Mouse (Mus musculus): Measurements from ENCODE around the gene Mgat4d.
"Not testable (repeated sequence)": the region's sequence is repeated elsewhere in the genome, so short reads cannot be mapped to it uniquely, and the experiment has no call there.

Gene Mgat4d

DNA sequence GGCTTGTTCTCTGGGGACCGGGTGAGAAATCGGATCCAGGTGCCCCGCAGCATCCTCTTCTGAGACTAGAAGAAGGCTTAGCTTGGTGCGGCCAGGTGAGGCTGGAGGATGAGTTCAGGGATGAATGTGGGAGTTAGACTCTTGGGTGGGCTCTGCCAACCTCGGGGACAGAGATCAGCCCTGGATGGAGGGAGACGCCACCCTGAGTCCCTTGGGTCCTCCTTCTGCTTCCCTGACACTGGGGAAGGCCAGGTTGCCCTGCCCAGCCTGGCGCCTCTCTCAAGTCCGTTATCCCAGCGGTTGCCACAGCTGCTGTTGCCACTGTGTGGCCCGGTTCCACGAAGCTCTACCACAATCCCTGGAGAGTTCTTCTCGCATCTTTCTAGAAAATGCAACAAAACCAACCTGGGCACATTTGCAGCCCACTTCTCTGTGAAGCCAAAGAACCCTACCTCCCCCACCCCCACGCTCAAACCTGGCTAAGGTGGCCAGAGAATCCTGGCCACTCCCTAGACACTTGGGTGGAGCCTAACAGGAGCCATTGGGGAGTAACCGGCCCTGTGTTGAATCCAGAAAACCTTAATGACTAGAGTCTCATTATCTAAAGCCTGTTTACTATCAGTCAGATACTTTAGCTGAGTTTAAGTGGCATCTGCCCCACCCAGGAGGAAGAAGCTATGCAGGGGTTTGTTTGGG lies 41.9 kb downstream of the Mgat4d start:
- DNase-seq (ENCODE audit: low read depth) = no peak

DNA sequence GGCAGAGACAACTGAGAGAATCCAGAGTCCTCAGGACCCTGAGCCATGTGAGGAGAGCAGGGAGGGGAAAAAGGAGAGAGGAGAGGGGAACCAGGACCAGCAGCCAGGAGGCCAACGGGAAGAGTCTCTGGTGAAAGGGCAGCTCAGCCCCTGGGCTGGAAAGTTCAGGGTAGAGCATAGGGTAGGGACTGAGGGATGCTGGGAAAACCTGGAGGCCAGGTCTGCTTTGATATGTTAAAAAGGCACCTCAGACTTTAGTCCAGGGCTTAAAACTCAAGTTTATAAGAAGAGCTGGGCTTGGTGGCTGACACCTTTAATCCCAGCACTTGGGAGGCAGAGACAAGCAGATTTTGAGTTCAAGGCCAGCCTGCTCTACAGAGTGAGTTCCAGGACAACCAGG lies 44.2 kb downstream of the Mgat4d start:
- no peak for DNase-seq (ENCODE audit: low read depth)

DNA sequence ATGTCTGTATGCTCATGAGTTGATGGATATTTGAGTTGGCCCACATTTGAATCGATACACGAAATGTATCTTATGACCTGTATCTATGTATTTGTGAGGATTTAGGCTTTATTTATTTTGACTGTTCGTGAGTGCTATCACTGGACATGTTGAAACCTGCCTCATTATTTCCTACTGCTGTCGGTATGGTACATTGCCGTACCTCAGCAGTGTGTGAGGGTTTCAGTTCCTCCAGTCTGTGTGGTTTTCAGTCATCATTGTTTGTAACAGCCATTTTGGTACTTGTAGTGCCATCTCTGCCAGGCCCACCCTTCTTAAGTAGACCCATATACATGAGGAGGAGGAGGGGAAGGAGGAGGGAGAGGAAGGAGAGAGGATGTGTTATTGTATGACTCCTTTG lies 46.1 kb downstream of the Mgat4d start:
- no peak for DNase-seq (ENCODE audit: low read depth)

DNA sequence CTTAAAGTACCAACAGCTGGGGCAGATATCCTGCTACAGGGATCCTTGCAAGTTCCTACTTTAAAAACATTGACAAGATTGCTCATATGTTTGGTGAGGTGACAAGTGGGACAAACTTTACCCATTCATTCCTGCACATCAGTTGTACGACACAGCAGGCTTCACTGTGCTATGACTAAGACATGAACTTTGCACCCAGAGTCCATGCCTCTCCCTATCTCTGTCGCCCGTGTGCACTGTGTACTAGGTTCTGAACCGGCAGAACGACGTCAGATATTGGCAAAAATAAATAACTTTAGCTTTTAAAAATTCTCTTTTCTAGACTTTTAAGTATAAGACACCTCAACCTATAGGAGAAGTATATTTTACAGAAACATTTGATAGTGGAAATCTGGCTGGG lies 48.4 kb downstream of the Mgat4d start:
- DNase-seq (ENCODE audit: low read depth) = no peak

DNA sequence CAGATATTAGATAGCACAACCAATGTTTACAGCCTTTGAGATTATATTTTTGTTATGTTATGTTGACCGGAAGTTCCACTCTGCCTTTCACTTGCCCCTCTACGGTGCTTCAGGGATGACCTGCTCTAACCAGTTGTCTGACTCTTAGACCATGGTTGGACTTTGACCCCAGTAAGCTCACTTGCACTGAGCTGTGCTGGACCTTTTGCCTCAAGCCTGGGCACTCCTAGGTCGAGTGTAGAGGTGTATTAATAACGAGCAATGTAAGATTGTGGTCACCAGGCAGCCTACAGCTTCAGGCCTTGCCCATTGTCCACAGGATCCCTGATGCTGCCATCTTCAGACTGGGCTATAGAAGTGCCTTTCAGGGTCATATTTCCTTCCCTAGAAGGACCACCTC lies 49.5 kb downstream of the Mgat4d start:
- DNase-seq (ENCODE audit: low read depth) = no peak

DNA sequence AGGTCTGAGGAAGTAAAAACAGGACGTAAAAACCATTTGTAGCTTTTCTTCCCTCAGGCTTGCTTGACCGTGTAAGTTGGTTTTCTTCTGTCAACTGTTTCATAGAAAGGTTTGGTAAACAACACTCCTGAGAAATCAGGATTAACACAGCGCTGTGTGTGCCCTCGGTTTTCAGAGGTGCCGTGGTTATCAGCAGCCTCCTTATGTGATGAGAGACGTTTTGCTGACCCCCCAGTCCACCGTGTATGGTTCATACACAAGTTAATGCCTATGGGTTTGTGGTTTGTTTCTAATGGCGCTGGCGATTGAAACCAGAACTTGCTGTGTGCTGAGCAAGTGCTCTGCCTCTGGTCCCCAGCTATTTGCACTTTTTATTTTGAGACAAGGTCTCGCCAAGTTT lies 57.3 kb downstream of the Mgat4d start:
- DNase-seq (ENCODE audit: low read depth) = no peak

DNA sequence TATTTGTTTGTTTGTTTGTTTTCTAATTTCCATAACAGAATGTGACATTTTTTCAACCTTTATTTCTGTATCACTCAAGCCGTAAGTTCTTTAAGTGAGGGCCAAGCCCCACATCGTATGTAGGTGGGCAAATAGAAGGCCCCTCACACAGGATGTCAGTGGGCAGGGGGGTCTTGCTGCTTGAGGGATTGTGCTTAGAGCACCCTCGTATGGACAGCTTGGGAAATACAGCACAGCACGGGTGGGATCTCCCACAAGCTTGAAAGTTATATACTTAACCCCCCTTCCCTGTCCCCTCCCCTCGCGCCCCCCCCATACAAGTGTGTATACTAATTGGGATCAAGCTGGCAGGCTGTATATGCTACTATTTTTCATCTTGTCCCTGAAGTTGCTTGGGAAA lies 58.6 kb downstream of the Mgat4d start:
- DNase-seq (ENCODE audit: low read depth) = no peak

DNA sequence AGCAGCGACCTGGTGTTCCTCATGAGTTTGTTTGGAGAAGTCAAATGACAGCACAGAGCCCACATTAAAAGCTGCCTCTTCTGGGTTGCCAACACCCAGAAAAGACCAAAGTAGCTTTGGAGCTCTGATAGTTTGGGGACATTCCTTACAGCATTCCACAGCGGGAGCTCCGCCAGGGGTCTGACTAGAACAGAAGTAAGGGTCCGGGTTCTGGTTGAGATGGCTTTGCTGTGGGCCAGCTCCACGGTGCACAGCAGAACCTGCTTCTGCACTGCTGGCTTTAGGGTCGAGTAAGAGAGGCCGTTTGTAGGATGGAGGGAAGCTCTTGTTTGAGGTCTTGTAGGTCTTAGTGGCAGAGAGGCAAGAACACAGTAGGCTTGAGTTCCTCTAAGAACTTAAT lies 60.2 kb downstream of the Mgat4d start:
- DNase-seq (ENCODE audit: low read depth) = no peak

DNA sequence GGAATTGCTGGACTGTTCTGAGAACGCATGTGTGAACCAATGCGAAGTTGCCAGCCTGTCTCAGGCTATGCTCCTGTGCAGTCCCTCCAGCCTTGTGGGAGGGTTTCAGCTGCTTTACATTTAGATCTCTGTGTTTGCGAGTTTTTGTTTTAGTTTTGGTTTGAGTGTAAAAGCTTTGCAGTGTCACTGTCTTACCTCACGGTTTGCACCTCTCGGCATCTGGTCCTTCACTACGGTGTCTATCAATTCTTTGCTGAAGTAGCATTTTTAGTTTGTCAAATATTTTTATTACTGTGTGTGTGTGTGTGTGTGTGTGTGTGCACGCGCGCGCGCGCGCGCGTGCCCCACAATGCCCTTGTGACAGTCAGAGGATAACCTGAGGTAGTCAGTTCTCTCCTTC lies 68.6 kb downstream of the Mgat4d start:
- DNase-seq (ENCODE audit: low read depth) = no peak

DNA sequence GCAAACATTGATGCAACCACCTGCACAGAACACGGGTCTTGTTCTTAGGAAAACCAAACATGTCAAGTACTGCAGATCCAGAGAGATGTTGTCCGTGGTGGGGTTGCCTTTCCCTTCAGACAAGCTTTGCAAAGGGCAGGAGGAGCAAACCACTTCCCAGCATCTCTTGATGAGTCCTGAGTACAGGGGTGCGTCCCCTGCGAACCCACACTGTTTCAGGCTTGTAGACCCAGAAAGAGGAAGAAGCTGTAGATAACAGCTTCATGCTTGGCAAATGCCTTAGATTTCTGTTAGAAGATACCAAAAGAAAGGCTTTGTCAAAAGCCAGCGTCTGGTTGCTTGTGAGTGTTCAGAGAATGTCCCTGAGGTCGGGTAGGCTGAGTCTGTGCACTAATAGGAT lies 69.7 kb downstream of the Mgat4d start:
- no peak for DNase-seq (ENCODE audit: low read depth)

DNA sequence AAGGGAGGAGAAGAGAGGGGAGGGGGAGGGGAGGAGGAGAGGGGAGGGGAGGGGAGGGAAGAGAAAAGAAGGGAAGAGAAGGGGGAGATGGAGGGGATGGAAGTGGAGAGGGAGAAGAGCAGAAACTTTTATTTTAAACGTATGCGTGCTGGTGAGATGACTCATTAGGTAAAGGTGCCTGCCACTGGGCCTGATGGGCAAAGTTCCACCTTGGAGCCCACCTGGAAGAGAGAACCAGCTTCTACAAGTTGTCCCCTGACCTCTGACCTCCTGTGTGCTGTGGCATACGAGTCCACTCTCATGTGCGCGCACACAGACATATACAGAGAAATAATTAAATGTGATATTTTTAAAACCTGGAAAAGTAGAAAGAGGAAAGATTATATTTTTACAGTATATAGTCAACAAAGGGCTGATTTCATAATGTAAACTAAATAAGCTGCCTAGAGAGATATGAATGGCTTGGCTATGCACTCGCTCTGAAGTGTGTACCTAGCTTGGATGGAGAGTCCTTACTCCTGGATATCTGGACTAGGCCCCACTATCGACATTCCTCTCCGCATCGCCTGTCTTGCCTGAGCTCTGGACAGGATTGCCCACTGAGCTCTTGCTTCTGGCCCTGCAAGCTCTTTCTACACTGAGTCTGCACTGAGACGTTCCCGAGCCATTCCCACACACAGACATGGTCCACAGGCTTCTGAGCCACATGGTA lies 70.7 kb downstream of the Mgat4d start:
- no peak for DNase-seq (ENCODE audit: low read depth)

DNA sequence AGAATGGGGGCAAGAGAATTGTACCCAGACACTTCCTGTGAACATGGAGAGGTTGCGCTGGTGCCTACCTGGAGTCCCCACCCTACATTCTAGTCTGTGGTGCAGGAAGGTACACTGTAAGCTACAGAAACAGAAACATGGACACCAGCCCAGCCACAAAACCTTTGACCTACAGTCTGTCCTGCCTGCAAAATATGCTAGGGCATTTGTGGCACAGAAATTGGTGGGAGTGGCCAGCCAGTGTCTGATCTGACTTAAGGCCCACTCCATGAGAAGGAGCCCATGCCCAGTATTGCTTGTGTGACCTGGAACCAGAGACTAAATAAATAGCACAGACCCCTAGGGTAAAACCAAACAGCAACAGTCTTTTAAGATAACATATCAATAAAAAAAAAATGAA lies 73.1 kb downstream of the Mgat4d start:
- no peak for DNase-seq (ENCODE audit: low read depth)

DNA sequence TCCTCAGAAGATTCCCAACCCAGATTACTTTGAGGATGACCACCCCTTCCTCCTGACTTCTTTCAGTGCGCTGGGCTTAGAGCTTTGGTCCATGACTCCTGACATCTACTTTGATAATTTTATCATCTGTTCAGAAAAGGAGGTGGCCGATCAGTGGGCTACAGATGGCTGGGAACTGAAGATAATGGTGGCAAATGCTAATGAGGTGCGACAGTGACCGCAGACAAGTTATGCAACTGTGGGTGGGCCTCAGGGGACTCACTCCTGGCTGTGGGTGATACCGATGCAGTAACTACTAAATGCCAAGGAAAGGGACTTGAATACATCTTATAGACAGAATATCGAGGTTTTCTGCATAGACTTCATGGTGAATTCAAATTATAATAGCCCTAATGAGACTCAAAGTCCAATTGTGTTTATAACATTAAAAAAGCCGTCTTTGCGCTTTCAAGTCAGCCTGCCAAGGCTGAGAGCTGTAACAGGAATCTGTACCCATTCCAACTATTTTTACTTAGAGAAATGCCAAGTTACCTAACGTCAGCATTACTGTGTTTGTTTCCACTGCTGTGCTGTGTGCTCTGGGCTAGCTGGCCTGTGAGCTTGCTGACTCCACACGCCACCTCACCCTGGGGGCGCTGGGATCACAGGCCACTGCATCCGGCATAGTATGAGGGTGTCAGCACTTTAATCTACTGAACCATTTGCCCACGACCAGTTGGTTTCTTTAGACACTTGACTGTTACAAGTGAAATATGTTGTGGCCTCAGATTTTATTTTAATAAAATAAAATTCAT lies 75.0 kb downstream of the Mgat4d start:
- no peak for DNase-seq (ENCODE audit: low read depth)

DNA sequence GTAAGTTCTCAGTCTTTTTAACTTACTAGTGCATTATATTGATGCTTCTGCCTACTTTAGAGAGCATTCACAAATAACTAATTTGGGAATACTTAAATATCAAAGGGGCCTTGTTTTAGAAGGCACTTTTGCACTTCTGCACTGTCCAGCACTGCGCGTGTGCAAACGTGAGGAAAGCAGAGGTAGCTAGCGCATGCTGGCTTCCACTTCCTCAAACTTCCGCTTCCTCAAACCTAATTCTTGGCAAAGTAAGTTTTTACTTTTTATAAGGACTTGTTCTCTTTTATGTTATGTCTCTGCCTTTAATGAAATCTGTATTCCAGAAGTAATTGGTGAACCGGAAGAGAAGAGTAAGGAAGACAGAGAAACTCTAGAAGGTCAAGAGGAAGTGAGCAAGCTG lies 76.9 kb downstream of the Mgat4d start:
- DNase-seq (ENCODE audit: low read depth) = no peak

DNA sequence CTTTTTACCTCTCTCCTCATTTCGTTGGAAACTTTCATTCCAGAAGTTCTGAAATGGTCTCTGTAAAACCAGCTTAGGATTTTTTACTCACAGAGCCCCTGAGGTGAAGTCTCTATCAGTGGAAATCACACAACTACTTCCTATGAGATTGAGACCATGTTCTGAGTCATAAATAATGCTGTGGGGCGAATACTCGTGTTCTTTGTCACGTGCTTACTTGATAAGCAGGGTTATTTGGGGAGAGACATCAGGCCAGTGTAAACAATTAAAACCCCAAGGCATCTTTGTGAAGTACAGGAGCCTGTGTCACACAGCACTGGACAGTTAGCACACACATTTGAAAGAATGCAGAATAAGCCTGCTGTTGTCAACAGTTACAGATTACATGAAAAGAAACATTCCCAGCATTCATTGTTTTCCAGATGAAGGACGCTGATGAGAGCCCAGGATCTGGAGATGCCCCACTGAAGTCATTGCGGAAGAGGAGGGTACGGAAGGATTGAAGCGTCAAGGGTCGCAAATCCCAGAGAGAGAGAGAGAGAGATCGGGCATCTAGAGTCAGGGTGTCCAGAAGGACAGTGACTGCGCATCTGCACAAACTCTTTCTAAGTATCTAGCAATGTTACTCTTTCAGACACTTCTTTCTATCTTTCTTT lies 78.0 kb downstream of the Mgat4d start:
- DNase-seq (ENCODE audit: low read depth) = no peak

DNA sequence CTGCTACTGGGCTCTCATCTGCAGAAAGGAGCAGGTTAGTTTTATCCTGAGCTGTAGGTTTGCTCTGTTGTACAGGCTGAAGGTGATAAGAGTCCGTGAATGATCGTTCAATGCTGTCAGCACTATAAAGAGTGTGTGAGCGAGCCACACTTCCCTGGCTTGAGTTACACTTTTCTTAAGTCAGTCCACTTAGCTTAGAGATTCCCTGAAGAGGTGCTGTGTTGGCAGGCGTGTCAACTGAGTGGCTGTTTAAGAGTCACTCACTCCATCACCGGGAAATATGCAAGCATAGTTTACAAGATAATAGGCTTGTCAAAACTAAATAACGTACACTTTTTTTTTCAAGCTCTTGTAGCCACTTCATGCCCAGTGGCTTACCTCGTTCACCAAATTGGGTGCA lies 78.7 kb downstream of the Mgat4d start:
- DNase-seq (ENCODE audit: low read depth) = no peak

DNA sequence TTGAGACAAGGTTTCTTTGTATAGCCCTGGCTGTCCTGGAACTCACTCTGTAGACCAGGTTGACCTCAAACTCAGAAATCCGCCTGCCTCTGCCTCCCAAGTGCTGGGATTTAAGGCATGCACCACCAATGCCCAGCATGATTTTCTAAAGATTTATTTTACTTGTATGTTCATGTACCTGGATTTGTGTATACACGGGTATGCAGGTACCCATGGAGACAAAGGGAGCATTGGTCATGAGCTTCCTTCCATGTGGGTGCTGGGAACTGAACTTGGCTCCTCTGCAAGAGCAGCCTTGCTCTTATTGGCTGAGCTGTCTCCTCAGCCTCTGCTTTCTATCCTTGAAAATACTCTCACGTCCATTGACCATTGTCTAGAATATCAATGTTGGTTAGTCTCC lies 80.3 kb downstream of the Mgat4d start:
- not testable (repeated sequence) for DNase-seq (ENCODE audit: low read depth)

DNA sequence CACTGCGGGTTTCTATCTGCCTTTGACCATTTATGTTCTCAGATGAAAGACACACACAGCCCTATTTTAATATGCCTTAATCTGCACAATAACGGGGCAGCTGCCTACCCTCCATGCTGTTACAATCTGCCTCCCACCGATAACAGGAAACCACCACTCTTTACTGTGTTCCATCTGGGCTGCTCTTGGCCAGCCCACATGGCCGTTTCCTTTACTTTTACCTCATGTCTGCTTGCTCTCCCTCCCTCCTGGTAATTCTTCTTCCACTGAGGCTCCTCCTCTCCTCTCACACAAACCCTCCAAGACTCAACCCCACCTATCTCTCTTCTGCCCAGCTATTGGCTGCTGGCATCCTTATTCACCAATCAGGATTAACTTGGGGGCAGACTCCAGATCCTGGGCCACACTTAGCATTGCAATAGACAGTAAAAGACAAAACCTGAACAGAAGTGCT lies 80.8 kb downstream of the Mgat4d start:
- DNase-seq (ENCODE audit: low read depth) = no peak

Data from naive thymus-derived CD4-positive, alpha-beta T cell, adult 2 months (primary cell).